Mouse (Mus musculus) gonadal fat pad, adult 2 months (tissue): ENCODE results near the gene 1700018B08Rik. TPM values are rescaled to one million over a fixed set of nuclear protein-coding genes. Genes with fewer than 3 reads are reported as not detected.

Experiments
- DNase-seq: peaks from one replicate; pipeline ENCODE4 v3.0.0-alpha.2; 2012; ENCODE audit warnings: low read depth
- polyA plus RNA-seq: library from polyadenylated mRNA; depleted of rRNA; stranded (reverse); fragments of >200 nt; gene quantifications from 2 replicates; pipeline ENCODE4 v1.2.3, GENCODE M21; 2012; rRNA removed

1700018B08Rik gene
- 0.92 and 2.0 TPM in 2 replicates for polyA plus RNA-seq

DNA sequence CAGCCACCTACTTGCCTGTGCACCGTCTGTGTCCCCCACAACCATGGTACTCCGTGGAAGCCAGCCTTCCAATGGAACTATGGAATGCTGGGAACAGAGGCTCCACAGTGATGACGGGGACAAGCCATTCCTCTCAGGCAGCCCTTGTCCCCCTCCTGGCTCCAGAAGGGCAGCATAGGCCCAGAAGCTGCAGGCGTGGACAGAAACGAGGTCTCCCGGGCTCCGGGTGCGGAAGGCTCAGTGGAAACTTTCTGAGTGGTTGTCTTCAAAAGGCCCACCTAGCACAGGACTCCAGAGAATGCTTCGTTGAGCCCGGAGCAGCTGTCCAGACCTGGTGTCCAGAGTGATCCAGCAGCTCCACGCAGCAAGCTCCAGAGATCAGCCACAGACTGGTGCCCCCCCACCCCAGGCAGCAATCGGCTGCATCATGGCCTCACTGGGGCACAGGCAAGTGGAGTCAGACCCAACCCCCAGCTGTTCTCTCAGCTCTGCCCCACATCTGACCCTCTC, at the start of gene 1700018B08Rik:
TSS of gene 1700018B08Rik (minus strand) at position 45 of the 510 bp plus-strand sequence.
- DNase-seq, result no peak

DNA sequence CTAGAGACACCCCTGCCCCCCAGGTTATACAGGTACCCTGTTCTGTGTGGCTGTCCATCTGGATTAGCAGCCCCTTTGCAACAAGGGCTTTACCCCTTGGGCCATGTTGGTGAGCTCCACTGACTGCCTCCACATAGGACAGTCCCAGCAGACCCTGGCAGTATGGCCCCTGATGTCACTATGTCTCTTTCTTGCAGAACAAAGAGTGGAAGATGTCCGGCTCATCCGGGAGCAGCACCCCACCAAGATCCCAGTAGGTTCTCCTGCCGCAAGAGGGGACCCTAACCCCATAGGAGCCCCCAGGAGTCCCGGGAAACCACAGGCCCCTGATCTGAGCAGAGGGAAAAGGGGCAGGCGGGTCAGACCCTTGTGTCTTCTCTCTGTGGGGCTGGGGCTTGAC, 49.2 kb upstream of the 1700018B08Rik start:
- no peak for DNase-seq

DNA sequence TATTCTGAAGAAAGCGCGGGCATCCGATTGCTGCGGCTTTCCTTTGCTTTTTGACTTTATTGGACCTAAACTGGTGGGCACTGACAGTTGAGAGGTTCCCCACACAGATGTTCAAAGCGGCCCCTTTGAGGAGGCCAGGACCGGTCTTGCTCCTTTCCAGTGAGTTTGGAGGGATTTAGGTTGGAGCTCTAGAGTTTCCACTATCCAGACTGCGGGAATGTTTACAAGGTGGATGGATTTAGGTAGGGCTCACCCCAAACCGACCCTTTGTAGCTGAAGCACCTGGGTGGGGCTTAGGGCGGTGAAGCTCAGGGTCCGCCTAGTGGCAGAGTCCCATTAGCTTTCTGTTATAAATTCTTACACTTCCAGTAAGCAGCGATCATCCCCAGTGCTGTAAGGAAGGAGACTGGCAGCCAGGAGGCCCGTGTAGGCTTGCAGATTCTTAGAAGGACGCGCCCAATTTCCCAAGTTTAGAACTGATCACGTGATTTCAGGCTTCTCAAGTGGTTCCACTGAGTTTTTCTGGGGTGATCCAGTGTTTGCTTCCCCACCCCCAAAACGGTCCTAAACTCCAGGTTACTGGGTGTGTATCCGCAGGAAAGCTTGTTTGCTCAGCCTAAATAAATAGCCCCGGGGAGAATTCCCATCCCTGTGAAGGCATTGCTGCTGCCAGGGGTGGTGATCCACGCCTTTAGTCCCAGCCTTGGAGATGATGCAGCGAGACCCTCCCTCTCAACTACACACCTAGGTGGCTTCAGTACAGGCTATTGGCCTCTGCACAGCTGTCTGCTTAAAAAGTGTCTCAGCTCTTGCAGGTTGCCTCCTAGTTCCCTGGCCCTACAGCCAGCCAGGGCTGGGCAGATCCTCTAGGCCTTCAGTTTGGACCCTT, 47.3 kb upstream of the 1700018B08Rik start:
- no peak for DNase-seq

DNA sequence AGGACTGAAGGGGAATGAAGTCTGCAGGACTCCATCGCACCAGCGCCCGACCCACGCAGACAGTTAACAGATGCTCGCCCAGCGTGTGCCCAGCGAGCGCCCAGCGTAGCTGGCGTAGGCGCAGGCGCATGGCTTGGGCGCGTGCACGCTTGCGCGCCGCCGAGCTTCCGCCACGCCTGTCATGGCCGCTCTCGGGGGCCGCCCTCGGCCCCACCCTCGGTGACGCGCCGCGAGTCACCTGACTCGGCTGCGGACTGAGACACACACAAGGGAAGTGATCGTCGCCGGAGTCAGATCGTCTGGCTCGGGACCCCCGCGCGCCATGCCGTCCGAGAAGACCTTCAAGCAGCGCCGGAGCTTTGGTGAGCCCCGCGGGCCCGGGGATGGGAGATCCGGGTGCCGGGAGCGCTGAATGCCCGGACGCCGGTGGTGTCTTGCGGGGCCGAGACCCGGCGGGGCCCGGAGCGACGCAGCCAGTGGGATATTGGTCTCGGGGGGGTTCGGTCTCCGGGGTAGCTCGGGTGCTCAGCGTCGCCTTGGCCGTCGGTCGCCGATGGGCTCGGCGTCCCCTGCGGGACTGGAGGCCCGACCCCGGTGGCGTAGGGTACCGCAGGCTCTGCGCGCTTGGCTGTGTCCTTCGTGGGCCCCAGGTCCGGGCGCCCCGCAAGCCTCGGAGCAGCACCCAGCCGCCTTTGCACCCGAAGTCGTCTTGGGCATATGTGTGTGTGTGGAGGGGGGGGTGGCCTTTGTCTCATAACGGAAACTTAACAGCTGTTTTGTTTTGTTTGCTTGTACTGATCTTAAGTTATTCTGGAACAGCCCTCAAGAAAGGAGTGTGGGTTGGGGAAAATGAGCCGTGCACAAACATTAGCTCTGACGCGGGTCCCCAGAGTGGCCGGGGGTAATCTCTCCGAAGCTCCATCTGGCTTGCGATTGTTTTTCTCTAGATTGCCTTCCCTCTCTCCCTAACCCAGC, 46.4 kb upstream of the 1700018B08Rik start, which contains the start of gene Map1lc3b:
TSS of gene Map1lc3b (plus strand) at position 159 of the 975 bp plus-strand sequence.
- no peak for DNase-seq

DNA sequence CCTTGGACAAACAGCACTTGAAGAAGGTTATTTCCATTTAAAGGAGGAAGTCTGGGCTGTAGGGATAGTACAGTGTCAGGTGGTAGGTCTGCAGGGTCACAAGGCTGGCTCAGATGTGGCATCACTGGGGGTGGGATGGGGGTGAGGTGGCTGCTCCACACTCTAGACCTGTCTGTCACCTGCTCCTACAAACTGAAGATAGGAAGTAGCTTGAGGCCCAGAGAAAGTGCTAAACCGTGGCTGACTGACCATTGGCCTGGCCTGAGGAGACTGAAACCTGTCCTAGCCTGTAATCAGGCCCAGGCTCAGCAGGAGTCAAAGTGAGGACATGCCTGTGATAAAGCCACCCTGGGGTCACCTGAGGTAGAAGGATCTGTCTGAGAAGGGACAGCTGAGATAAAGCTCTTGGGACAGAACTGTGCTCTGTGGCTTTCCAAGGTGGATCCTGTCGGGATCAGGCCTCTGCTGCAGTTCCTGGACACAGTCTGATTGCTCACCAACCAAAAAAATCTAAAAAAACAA, 45.1 kb upstream of the 1700018B08Rik start:
- no peak for DNase-seq

DNA sequence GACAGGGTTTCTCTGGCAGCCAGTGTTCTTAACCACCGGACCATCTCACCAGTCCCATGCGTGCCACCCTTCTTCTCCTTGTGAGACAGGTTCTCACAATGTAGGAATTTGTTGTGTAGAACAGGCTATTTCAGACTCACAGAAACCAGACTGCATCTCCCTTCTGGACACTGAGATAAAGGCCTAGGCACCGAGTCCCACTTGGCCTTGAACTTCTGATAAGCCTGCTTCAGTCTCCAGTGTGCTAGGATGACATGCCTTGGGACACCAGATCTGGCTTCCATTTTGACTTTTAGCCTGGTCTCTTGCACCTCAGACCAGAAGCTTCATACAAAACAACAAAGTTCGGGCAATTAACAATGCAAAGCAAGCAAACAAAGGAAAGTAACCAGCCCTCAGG, 44.6 kb upstream of the 1700018B08Rik start:
- no peak for DNase-seq

DNA sequence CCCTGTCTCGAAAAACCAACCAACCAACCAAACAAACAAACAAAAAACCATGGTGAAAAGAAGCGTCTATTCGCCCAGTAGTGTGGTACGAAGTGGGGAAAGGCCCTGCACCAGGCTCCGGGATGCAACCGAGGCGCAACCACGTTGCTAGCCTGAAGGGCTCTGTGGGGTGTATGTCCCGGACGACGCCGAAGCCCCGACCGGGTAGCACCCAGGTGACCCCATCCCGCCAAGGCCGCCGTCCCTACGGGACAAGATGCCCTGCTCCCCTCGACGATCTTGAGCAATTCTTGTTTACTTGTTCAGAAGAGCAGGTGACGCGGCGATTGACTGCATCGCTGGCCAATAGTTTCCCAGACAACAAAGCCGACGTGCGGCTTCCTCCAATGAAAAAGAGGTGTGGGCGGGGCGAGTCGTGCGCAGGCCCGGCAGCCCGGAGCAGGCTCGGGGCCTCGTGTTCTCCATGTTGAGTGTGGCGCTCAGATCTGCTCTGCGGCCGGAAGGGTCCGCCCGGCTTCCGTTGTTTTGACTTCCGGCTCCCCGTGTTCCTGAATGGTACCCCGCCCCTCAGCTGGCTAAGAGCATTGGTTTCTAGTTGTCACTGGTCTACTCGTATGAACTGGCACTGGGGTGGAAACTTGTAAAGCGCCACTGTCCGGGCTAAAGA, 41.2 kb upstream of the 1700018B08Rik start:
- DNase-seq, result peak; percentile 78

DNA sequence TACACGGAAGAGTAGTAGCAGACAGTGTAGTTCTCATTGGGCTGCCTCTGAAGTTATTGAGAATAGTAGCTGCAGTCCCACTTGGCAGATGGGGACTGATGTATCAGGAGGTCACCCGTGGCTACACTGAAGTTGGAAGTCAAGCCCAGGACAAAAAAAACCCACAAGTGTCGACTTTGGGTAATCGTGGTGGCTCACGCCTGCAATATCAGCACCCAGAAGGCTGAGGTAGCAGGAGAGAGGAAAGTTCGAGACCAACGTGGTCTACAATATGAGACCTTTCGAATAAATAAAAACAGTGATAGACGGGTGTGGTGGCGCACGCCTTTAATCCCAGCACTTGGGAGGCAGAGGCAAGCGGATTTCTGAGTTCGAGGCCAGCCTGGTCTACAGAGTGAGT, 40.6 kb upstream of the 1700018B08Rik start:
- no peak for DNase-seq

DNA sequence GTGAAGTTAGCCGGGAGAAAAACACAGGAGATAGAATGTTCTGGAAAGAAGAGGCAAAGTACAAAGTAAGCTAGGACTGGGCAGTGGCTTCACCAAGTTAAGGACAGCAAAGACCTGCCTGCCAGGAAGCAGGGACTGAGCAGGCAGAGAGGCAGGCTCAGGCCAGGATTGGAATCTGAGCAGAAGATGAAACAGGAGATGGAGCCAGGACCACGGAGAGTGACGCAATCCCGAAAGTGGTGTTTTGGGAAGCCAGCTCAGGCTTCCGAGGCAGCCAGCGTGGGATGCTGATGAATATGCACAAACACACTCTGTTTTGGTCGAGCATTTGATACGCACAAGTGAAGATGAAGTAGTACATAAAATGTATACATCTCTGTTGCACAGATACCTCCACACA, 39.5 kb upstream of the 1700018B08Rik start:
- no peak for DNase-seq

DNA sequence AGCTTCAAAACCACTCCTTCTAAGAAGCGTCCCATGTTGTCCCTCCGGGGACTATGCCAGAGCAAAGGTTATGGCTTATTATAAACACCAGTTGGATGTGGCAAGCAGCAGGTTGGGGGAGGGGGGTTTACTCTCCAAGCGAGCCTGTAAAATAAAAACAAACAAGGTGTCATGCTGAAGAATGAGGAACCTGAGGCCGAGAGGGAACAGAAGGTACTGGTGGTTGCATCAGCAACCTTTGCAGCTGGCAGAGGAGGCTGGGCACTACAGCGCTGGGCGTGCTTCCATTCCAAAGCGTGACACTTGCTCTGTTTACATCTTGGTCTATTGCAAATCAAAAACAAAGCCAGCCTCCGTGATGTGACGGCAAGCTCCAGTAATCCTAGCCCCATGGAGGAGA, 36.3 kb upstream of the 1700018B08Rik start:
- DNase-seq, result no peak

DNA sequence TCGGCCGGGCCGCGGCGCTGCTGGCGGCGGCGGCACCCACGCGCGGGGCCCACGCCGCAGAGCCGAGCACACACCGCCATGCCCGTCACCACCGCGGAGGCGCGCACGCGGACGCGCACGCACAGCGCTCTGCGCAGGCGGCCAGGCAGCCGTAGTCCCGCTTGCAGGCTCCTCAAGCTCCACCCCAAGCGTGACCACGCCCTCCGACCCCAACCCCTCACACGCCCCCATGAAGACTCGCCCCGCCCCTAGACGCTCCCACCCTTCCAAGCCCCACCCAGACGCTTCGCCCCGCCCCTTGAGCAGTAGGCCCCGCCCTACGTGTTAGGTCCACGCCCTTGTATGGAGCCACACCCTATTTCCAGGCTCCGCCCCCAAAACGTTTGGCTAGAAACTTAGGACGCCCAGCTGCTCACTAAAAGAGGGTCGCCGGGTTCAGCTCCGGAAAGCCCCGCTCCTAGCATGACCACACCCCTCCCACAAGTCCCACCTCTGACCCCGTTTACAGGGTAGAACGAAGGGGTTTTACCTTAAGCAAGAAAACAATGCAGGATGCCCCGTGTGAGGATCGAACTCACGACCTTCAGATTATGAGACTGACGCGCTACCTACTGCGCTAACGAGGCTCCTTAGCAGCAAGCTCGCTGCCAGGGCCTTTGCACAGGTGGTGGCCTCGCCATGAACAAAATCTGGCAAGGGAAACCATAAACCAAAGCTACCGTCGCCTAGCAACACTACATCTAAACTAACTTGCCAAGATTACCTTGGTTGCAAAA, 34.7 kb upstream of the 1700018B08Rik start, which contains the start of gene Fbxo31:
TSS of gene Fbxo31 (minus strand) at position 131 of the 776 bp plus-strand sequence.
- no peak for DNase-seq

DNA sequence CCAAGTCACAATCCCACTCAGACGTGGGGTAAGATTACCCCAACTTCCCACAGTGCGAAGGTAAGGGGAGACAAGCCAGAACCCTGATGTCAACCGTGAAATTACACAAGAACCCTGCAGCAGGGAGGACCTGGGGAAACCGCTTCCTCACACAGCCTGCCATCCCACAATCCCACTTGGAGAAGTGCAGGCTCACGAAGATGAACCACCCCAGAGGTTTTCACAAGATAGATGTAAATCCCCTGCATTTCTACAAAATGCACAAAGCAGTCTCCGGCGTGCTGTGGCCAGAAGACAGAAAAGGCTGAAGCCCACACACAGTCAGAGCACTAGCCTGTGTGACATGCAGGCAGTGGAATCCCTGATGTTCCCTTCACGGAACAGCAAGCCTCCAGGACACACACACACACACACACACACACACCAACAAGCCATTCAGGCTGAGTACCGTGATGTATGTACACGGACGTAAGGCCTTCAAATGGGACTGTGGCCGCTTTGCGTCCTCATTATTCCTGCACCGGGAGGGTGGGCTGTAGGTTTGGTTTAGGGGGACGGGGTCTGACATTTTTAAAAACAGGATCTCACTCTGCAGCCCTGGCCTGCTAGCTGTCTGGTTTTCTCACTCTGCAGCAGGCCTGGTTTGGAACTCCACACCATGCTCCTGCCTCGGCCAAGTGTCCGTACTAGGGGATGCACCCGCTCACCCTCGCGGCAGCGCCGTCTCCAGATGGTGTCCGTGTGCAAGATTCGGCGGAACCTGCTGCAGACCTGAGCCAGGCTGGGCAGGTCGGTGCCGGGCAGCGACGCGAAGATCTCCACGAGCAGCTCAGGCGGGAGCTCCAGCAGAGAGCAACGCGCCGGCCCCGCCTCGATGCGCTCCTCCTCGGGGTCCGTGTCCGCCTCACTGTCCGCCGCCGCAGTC, 33.9 kb upstream of the 1700018B08Rik start:
- no peak for DNase-seq

DNA sequence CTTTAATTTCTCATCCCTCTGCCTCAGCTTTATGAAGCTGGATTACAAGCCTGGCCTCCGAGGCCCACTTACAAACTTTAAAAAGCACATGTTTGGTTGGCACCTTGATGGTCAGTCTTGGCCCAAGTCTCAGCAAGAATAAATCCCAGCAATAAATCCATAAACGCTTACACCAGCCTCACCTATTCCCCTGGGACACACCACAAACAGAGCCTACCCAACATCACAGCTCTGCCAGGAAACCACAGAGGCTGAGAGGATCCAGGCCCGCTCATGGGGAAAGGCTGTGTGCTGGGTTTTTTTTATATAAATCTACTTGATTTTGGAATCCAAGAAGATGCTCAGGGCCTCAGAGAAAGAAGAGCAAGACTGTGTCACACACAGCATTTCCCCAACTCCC, 31.5 kb upstream of the 1700018B08Rik start:
- DNase-seq, result no peak

DNA sequence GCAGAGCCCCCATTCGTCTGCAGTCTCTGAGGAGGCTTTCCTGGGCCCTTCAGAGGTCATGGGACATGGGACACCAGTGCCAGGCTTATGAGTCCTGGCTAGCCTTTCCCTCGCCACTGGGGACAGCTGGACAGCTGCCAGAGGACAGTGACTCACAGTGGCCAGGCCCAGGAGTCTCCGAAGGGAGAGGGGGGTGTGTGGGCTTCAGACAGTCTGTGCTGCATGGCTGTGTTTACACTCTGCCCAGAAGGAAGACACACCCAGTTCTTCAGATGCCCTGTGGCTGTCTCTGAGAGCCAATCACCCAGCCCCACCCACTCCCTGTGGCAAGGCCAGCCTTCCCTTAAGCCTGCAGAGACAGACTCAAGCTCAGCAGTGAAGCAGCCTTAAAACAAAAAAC, 29.2 kb upstream of the 1700018B08Rik start:
- no peak for DNase-seq

DNA sequence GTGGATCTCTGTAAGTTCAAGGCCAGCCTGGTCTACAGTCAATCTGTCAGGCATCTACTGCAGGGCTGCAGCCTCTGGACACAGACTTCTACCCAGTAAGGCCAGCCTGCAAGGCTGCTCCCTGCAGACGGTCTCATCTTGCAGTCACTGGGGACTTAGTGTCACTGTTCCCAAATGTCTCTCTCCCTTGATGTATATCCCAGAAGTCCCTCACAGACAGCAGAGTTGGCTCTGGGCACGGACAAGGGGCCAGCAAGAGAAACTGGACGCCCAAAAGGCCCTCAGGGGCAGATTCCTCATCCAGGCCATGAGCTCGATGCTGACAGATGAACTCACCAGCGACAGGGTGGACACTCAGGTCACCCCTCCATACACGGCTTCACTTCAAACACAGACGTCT, 28.0 kb upstream of the 1700018B08Rik start:
- no peak for DNase-seq

DNA sequence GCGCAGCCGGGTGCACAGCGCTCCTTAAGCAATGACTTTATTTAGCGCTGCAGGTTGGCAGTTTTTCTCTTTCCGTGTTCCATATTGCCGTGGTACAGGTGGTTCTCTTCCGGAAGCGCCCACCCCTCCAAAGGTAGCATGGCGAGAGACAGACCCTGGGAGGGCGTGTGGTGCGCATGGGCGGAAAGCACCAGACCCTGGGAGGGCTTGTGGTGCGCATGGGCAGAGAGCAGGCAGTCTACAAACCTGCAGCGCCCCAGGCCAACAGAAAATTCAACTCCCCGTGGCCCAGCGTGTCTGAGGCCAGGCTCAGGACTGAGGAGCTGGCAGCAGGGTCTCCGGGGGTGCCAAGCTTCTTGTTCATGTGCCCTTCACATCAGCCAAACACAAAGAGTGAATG, 26.7 kb upstream of the 1700018B08Rik start:
- no peak for DNase-seq

DNA sequence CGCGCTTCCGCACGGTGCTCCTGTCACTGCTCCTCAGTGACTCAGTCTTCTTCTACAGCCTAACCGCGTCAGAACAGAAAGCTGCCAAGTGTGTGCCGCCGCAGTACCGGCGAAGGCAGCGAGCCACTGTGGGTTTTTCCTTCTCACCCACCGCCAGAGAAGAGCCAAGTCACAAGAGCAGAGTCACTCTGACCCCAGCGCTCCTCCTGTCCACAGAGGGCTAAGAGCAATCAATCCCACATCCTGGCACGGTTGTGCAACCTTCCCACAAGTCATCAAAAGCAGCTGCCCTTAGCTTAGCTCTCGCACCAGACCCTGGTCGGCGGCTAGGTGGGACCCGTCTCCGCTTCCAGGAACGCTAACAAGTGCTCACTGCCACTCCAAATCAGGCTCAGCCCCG, 26.2 kb upstream of the 1700018B08Rik start:
- no peak for DNase-seq

DNA sequence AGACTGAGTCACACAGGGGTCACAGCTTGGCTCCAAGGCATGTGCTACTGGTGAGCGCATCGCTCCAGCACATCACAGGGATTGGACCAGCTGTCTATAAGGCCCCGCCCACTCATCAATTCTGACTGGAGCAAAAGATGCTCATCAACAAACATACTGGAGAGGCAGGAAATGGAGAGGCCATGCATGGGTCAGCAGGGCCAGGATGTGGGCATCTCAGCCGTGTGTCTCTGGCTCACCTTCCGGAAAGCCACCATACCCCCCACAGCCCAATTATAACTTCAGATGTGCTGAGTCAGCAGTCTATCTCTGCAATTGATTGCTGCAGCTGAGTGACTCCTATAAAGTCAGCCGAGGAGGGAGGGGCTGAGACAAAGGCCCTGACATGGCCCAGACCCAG, 24.2 kb upstream of the 1700018B08Rik start:
- no peak for DNase-seq

DNA sequence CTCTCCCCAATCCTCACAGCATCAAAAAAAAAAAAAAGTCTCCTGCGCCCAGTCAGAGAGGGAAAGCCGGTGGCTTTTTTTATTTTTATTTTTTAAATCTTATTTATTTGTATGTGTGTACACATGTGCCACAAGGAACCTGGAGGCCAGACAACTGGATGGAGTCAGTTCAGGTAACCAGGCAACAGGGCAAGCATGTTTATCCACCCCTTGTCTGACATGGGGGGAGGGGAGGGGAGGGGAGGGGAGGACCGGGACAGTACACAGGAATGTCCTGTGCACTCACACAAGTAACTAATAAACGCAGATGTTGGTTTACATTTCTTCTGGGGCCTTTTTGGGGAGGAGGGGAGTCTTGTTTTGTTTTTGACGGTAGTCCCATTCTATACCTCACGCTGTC, 19.6 kb upstream of the 1700018B08Rik start:
- DNase-seq, result no peak
